Mouse (Mus musculus) testis, postnatal 10 days (tissue): ENCODE measurements at regions not wholly inside any gene's neighbourhood (a gene's known extent, or its start where the extent isn't known, plus 50 kb on each side); places are given as distances from the start of the nearest gene placed in this dataset.
"Not testable (repeated sequence)": the region's sequence is repeated elsewhere in the genome, so short reads cannot be mapped to it uniquely, and the experiment has no call there.

ENCODE experiments used
- DNase-seq: peaks from one replicate; pipeline ENCODE4 v3.0.0; 2021; ENCODE audit warnings: low spot score

DNA sequence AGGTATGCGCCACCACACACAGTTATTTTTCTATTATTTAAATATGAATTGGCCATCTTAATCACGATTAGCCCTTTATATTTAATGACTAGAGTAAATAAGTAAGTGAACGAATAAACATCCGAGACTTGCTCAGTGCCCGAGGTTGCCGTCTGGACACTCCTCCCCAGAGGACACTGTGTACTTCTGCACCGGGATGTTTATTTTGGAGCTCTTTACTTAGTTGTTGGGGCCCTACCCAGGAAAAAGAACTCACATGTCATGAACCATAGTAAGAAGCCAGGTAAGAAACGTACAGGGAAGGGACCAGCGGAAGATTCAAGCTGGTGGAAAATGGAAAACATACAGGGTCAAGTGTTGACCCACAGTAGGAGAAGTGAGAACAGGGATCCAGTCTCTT is 89.0 kb downstream of the Akr1d1 start:
- DNase-seq, result no peak

DNA sequence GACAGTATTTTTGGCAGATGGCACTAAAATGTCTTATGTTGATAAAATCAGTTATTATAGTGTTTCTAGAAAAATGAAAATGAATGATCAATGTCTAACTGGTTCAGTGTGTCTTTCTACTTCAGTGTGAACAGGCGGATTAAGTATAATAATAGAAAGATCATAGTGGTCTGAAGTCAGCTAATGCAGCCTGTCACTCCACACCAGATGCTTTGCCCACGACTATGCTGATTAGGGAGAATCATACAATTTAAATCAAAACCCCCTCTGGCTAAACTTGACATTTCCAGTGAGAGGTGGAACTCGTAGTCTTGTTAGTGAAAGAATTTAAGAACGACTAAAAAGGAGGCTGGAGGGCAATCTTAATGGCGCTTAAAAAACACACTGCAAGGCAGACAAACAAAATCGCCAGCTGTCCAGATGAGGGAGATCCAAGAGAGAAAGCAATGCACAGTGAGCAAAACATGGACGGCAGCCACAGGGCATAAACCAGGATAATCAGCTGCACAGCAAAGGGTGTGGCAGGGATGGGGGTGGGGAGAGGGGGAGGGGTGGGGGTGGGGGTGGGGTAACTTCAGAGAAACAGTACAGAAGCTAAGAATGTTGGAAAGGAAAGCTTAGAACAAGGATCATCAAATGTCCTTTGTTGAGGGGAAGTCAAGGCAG is 91.5 kb downstream of the Akr1d1 start:
- DNase-seq, result no peak

DNA sequence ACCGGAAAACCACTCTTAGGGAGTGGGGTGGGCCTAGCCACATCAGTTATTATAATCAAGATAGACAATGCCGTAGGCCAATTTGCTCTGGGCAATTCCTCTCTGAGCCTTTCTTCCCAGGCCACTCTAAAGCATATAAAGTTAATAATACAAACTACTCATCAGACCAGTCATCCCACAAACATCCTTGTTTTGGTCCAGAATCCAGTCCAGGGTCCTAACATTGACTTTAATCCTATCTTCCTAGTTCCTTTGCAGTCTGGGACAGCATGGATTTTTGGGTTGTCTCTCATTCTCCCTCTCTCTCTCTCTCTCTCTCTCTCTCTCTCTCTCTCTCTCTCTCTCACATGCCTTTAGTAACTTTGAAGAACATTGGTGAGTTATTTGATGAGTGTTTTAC is 92.3 kb downstream of the Akr1d1 start:
- no peak for DNase-seq

DNA sequence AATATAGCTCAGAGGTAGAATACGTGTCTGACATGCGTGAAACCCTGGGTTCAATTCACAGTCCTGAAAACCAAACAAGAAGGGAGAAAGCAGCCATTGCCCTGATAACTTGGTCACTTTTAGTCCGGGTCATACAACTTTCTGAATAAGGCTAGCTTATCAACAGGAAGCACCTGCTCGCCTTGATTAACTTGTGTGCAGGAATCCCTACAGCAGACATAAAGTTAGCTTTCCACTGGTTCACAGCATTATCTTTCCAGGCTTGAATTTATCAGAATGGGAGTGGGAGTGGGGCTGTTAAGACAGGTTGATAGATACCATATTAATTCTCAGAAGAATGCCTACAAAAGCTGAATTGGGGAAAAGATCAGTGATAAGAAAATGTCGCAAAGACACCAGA is 97.2 kb downstream of the Akr1d1 start:
- no peak for DNase-seq

DNA sequence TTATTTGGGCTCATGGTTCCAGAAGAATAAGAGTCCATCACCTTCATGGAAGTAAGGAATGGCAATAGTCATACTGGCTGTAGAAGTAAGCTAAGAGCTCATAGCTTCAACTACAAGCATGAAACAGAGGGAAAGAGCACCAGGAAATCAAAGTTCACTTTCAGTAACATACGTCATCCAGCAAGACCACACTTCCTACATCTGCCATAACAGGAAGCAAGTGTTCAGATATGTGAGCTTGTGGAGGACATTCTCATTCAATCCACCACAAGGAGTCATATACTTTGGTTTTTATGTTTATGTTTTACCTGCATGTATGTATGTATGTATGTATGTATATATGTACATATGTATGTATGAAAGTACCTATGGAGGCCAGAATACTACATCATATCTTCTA is 104.0 kb downstream of the Akr1d1 start:
- DNase-seq, result no peak

DNA sequence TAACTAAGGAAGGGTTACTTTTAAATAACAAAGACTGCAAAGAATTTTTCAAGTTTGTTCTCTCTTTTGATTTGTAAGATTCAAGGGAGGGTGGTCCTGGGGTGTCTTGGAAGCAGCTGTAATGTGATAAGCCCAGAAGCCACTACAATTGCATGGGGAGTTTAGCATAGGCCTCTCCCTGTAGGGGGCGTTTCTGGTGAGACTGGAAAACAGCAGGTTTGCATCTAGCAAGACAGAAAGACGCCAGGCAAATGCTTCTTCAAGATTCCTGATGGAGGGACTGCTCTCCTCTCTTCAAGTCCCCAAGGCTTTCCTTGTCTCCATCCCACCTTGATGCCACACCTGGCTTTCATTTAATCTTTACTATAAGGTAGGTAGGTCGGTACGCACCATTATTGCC is 112.1 kb downstream of the Akr1d1 start:
- no peak for DNase-seq

DNA sequence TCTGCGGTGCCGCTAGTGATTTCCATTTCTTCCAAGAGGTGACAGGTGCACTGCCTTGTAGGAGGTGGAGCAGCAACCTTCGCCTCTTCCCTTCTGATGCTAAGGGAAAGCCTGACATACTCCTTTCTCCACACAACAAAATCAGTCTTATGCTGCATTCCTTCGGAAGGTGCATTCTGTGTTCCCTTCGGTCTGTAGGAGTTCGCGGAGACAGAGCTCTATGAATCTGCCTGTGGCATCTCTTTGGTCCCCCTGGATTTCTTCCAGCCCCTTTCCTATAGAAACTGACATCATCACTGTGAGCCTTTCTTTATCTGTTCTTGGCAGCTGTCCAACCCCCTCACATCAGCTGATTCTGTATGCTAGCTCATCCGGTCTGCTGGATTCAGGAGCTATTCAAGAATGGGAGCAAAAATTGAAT is 112.7 kb downstream of the Akr1d1 start:
- no peak for DNase-seq

DNA sequence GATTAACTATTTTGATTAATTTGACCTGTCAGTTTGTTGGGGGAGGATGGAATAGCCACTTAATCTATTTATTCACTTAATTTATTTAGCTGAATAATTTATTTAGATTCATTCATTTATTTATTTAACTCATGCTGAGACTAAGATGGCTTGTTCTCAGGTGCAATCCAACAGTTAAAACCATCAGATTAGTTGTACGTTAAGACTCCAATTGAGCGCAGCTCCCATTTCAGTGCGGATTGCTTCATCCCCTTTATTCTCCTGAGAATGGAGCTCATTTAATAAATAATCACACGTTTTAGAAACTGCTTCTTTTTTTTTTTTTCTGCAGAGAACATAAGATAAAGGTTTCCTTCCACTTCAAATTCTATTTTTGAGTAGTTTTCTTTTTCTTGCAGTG is 113.2 kb downstream of the Akr1d1 start:
- no peak for DNase-seq

DNA sequence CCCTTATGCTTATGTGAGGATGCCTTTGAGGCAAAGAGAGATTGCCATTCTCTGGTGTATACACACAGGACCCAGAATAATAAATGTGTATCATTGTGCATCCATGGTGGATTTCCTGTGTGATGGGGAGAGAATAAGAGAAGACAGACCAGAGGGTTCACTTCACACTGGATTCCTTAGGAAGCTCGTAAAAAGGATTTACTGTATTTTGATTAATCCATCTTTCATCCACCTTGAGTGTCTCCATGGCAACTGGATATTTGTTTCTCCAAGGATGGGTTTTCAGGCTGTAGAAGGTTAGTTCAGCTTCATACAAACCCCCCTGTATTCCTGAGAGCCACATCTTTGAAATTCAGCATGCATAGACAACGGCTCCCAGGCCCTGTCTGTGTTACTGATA is 113.7 kb downstream of the Akr1d1 start:
- DNase-seq, result no peak

DNA sequence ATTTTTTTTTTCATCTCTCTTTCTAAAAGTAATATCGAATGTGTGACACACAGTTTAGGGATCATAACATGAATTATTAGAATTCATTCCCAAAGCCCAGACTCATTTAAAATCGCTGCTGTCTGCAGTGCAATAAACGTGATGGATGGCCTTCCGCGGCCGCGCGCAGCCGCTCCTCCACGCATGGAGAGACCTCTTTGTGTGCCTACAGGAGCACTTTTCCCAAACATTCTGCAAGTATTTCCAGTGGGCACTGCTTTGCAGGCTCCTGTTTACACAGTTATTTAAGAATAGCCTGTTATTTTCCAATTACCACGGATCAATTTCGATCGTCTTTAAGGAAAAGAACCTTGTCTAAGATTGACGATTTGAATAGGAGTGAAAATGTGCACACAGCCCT is 115.6 kb downstream of the Akr1d1 start:
- DNase-seq, result no peak

DNA sequence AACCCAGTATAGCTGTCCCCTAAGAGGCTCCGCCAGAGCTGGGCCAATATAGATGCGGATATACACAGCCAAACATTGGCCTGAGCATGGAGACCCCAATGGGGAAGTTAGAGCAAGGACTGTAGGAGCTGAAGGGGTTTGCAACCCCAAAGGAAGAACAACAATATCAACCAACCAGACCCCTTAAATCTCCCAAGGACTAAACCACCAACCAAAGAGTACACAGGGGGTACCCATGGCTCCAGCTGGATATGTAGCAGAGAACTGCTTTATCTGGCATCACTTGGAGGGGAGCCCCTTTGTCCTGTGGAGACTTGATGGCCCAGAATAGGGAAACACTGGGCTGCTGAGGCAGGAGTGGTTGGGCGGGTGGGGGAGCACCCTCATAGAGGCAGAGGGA is 127.3 kb downstream of the Akr1d1 start:
- not testable (repeated sequence) for DNase-seq

DNA sequence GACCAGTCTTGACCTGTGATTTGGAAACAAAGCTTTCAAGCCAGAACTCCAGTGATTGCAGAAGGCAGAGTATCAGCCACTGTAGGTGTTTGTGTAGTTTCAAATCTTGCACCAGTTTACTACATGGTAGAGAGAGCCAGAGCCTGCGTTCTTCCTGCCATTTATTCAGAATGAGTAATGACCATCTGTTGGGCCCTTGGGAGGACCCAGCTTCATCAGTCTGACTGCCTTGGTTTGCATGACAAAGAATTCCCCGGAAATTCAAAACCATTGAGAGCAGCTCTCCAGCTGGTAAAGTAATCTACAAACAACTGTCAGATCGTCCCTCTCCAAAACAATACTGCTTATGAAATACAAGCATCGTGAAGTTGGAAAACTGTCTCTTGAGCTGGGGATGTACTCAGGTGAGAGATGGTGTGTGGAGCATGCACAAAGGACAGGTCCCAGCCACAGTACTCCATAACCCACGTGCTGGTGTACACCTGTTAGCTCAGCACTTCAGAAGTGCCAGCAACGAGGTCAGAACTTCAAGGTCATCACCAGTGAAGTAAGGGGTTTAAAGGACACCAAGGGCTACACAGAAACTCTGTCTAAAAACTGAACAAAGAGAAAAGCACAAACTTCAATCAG is 128.2 kb downstream of the Akr1d1 start:
- DNase-seq, result no peak

DNA sequence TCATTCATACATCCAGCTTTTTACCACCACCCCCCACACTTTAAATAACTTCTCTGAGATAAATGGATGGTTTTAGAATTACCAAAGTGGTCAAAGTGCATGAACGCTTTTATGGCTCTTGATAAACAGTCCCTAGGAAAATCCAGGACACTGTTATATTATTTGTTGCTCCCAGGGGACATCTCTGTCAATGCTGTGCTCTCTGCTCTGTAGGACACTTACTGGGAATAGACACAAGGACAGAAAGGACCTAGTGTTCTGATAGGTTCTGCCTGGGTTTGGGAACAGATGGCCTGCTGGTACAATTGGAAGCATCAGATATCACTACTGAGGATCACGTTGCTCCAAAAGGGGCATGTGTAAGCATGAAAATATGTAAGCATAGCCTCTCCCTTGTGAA is 132.8 kb downstream of the Akr1d1 start:
- no peak for DNase-seq

DNA sequence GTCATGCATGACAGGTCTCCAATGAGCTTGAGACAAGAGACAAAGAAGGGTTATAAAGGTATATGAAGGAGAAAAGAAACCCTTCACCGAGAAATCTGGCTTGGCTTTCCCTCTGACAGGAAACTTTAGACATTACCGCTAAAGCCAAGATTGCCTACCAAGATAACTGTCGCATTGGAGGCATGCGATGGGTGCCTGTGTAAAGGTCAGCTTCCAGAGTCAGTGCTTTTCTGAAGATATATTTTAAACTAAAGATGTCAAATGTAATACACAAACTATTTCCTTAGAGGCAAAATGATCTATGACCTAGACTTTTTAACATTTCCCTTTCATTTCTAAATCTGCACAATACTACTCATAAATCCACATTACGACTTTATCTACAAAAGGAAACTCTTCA is 135.6 kb downstream of the Akr1d1 start:
- DNase-seq, result no peak

DNA sequence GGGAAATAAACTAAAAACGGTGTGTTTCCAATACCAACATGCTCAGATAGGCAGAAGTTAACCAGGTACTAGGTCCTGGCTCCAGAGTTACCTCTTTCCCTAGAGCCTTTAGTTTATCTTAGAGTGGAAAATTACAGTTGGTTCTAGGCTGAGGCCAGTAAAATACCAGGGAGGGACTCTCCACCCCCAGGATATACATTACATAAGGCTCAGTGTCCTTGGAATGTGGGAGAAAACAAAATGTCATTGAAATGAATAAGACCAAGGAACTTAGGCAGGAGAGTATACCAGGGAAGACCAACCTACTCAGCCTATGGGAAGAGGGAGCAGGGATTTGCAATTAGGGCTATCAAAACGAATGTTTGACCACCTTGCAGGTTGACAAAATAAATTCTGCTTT is 139.4 kb downstream of the Akr1d1 start:
- no peak for DNase-seq

DNA sequence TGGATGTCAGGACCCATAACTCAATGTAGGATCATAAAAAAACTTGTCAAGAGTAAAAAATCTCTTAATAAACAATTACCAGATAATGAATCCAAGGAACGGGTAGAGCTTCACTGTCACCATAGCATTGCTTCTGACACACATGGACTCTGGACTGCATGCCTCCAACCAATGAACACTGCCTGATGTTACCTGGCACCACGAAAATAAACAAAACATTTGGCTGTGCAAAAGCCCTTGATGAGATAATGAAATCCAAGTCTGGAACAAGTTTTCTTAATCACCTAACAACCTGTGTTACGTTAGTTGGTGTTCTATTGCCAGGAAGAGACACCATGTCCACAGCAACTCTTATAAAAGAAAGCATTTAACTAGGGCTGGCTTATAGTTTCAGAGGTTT is 140.7 kb downstream of the Akr1d1 start:
- DNase-seq, result no peak

DNA sequence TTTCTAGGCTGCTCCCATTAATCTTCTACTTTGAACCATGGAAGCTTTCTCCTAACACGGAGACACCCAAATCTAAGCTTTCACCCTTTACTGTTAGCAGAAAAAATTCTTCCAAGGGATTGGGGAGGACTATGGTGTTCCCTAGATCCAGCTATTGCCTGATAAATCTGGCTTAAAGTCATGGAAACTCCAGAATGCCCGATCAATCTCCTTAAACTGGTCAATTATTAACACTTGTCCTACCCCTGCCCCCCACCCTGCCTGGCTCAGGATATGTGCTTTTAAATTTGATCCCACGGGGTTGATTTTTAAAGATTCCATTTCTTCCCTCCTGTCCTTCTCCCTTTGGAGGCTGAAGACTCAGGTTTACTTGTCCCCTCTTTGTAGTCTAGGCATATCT is 149.9 kb downstream of the Akr1d1 start:
- no peak for DNase-seq

DNA sequence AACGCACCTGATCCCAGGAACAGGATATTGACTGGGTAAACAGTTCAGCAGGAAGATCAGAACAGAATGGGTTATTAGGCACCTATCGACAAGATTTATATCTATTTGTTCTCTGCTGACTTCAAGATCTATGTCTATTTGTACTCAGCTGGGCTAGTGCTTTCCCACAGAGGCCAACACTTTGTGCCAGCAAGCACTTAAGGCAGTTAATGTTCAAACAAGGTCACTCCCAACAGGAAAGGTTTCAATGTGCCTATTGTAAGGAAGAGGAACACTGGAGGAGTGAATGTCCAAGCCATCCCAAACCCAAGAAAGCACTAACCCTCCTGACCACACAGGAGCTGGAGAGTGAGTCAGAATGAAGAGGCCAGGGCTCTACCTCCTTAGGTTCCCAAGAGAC is 151.4 kb downstream of the Akr1d1 start:
- DNase-seq, result not testable (repeated sequence)

DNA sequence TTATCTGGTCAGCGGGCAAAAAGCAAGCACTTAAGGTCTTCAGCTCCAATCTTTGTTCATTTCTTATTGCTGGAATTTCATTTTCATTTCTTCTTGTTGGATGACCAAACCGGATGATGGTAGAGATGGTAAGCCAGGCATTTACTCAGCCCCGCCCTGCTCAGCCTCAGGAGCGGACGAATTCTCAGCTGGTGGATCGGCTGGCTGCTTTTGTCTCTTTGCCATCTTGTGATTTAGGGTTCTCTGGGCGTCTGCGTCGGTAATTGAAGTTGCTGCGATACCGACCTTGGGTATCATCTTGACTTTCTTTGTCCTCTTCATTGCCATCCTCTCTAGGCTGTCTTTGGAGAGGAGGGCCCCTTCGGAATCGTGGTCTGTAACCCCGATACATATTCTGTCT is 156.1 kb downstream of the Akr1d1 start:
- DNase-seq, result no peak

DNA sequence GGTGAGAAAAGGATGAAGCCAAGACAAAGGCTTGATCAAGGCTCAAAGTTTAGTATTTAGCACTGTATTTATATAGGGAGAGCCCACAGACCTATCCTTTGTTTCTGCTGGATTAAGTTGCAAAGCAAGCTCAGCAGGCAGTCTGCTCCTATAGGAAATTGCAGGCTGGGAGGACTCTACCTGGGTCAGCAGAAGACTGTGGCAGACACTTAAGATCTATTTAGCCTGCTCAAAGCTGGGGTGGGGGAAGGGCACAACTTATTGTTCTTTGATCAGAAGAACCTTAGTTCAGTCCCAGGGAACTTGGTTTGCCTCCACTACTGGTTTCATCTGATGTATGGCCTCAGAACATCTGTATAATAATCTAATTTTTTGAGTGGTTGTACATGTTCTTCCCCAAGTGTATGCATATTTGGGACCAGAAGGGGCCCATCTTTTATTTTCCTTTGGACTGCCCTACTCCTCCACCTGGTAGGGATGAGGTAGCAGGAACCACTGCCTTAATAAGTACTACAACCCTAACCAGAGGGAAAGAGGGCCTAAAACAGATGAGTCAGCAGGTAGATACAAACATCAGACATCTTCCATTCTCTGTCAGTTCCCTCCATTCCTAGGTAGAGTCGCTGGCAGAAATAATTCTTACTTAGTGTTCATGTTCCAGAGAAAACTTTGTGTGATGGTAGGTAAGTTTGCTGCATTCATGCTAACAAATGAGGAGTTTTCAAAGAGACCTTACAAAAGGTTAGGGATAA is 159.1 kb downstream of the Akr1d1 start:
- DNase-seq, result no peak

DNA sequence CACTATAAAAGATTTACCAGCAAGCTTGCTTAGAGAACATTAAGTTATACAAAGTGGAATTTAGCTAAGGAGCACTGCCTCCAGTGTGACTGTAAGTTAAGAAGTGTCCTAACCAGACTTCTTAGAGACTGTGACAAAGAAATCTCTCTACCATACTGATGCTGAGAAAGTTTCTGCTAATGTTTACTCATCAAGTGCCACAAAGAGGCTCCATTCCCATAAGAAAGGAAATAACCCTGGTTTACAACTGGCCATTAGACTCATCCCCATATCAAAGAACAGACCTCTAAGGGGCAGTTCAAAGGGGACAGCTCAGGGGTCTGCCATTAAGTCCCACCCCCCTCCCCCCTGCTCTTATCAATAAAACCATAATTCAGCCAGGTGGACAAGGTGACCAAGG is 159.7 kb downstream of the Akr1d1 start:
- DNase-seq, result no peak

DNA sequence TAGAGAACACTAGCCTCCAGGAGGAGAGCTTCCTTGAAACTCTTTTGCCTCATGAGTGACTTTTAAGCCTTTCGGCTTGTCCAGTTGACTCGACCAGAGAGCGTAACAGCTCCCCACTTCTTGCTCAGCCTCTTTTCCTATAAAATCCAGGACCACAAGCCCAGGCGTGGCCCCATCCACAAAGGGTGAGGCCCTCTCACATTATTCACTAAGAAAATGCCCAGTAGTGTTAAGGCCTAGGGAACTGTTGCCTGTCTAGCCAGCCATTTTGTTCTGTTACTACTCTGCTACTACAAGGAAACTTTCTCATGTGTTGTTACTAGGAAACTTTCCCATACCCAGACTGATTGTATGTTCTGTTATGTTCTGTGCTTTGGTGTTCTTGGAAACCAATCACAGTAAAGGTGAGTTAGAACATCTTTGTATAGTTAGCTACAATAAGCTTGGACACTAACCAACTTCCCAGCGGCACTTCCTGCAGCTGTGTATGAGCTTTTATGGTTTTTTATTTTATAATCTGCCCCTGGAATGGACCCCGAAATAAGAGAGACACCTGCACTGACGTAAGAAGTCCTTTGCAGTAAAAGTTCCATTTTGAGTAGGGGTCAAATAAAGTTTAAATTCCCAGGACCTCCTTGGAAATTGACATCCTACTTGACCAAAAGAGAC is 162.1 kb downstream of the Akr1d1 start:
- no peak for DNase-seq

DNA sequence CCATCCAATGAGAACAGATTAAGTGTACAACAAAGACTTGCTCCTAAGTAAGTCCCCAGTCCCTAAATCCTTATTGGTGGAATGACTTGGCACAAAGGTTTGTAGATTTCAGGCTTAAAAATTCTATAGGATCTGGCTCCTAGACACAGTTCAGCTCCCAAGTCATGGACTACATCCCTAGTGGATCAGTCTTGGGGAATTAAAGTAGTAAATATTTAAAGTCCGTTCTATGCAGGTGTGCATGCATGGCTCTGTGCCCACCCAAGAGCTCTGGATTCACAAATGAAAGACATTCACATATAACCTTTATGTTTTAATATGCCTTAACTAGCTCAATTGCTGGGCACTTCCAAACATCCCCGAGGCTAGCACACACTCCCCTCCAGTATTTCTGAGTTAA is 162.8 kb downstream of the Akr1d1 start:
- DNase-seq, result no peak
